Mouse (Mus musculus) midbrain, embryonic 16.5 days (tissue): ENCODE results near the gene Ubxn10. TPM values are rescaled to one million over a fixed set of nuclear protein-coding genes. Genes with fewer than 3 reads are reported as not detected.

Source experiments
- ATAC-seq: fragments of 200-750 bp; cut with Nextera tagmentation; 2 replicates; pipeline ENCODE4 v1.8.0; 2017; ENCODE audit warnings: moderate TSS enrichment
- H3K27ac ChIP-seq: fragments of 300-500 bp; sonication (generic); 2 replicates; pipeline ENCODE4 v1.5.1; 2014; ENCODE audit warnings: mild to moderate bottlenecking, low read length, mixed read lengths
- H3K27me3 ChIP-seq: fragments of 300-500 bp; sonication (generic); 2 replicates; pipeline ENCODE4 v1.6.1; 2014; ENCODE audit warnings: low read depth, low read length, mixed read lengths; ENCODE audit not compliant: control insufficient read depth, insufficient read depth
- H3K36me3 ChIP-seq: fragments of 300-500 bp; sonication (generic); 2 replicates; pipeline ENCODE4 v1.6.1; 2014; ENCODE audit warnings: mild to moderate bottlenecking, low read length, moderate library complexity, mixed read lengths; ENCODE audit not compliant: control insufficient read depth, insufficient read depth
- H3K4me1 ChIP-seq: fragments of 300-500 bp; sonication (generic); 2 replicates; pipeline ENCODE4 v1.6.1; 2014; ENCODE audit warnings: mild to moderate bottlenecking, low read length, mixed read lengths; ENCODE audit not compliant: control insufficient read depth, insufficient read depth
- H3K4me2 ChIP-seq: fragments of 300-500 bp; sonication (generic); 2 replicates; pipeline ENCODE4 v1.6.1; 2014; ENCODE audit warnings: mild to moderate bottlenecking, low read length, mixed read lengths
- H3K4me3 ChIP-seq: fragments of 300-500 bp; sonication (generic); 2 replicates; pipeline ENCODE4 v1.5.1; 2014; ENCODE audit warnings: low read depth, mild to moderate bottlenecking, low read length, moderate library complexity, mixed read lengths
- H3K9ac ChIP-seq: fragments of 300-500 bp; sonication (generic); 2 replicates; pipeline ENCODE4 v1.6.1; 2014; ENCODE audit warnings: low read depth, low read length, mixed read lengths
- H3K9me3 ChIP-seq: fragments of 300-500 bp; sonication (generic); replicated peaks from 2 replicates; pipeline ENCODE4 v1.6.1; 2014; ENCODE audit warnings: mild to moderate bottlenecking, low read length, mixed read lengths; ENCODE audit not compliant: control insufficient read depth, poor library complexity, severe bottlenecking
- WGBS: fragments of 180-500 bp; shearing (Covaris S2); extraction: QIAGEN DNeasy Blood & Tissue Kit; methylation state at CpG from one replicate; pipeline ENCODE4 v1.1.7; 2014; 5-methylcytosine and 5-hydroxymethylcytosine counted together
- polyA plus RNA-seq: library from polyadenylated mRNA; unstranded; fragments of >200 nt; fragmentation: Nextera tagmentation; extraction: Ambion mirVana; gene quantifications from 2 replicates; pipeline ENCODE4 v1.2.1, GENCODE M21; 2015

Gene Ubxn10
- polyA plus RNA-seq, 1 experiment from 2014 or later, result 5.4 TPM

- Histone ChIP-seq H3K9me3 (no peaks in the 10 kb centered on the region), H3K4me1 (no peaks in the 10 kb centered on the region), H3K27me3 (no peaks in the 10 kb centered on the region), H3K4me2 (no peak overlapping the region), H3K9ac (no peak overlapping the region), H3K36me3 (no peaks in the 10 kb centered on the region), H3K4me3 (no peak overlapping the region), H3K27ac (no peak overlapping the region)
- ATAC-seq, result no peak
- WGBS, result 88% methylated on average over 11 of the region's 11 CpGs
Observed at GRCm38 (mm10) chr4:138659936-138660602, 76.9 kb downstream of the Ubxn10 start.

Other genes with a start within 250 kb of the Ubxn10 start
- gene Vwa5b1, start 101.3 kb downstream of the Ubxn10 start, polyA plus RNA-seq, result 2.3 and 2.8 TPM in 2 replicates
- gene Pla2g2c, start 12.4 kb downstream of the Ubxn10 start, polyA plus RNA-seq, result 0.25 and 0.30 TPM in 2 replicates
- 0.11 TPM in 1 of 2 replicates, not detected in the other for gene Pla2g2f, start 20.5 kb upstream of the Ubxn10 start, polyA plus RNA-seq
- gene Pla2g2d, start 38.6 kb upstream of the Ubxn10 start, polyA plus RNA-seq, result 0.20 TPM in 1 of 2 replicates, not detected in the other
- gene Pla2g5, start 126.3 kb upstream of the Ubxn10 start, polyA plus RNA-seq, result 0.79 and 1.1 TPM in 2 replicates
- gene Gm13030, start 136.8 kb upstream of the Ubxn10 start, polyA plus RNA-seq, result not detected in 2 replicates
- gene Pla2g2e, start 140.8 kb upstream of the Ubxn10 start, polyA plus RNA-seq, result not detected in 2 replicates
- gene Otud3, start 176.8 kb upstream of the Ubxn10 start, polyA plus RNA-seq, result 2.3 and 2.4 TPM in 2 replicates
- gene Rnf186, start 229.9 kb upstream of the Ubxn10 start, polyA plus RNA-seq, result not detected in 2 replicates
- gene Tmco4, start 235.7 kb upstream of the Ubxn10 start, polyA plus RNA-seq, result 0.62 and 0.84 TPM in 2 replicates